Mouse (Mus musculus): Measurements from ENCODE around the gene Lactbl1.

Lactbl1 gene

GRCm38 (mm10) chr4:136685431-136685869, 63.0 kb downstream of the Lactbl1 start:
- DNase-seq = no peak

GRCm38 (mm10) chr4:136688113-136688512, 65.7 kb downstream of the Lactbl1 start:
- DNase-seq = no peak
